Mouse (Mus musculus) urinary bladder, postnatal 14 days (tissue): ENCODE data around the gene Mdga1.
A peak's percentile ranks its signal among the peaks of the same experiment; 100 is the strongest.

Experiments
- DNase-seq: peaks from one replicate; pipeline ENCODE4 v3.0.0; 2021; ENCODE audit warnings: low spot score

The Mdga1 gene

DNA sequence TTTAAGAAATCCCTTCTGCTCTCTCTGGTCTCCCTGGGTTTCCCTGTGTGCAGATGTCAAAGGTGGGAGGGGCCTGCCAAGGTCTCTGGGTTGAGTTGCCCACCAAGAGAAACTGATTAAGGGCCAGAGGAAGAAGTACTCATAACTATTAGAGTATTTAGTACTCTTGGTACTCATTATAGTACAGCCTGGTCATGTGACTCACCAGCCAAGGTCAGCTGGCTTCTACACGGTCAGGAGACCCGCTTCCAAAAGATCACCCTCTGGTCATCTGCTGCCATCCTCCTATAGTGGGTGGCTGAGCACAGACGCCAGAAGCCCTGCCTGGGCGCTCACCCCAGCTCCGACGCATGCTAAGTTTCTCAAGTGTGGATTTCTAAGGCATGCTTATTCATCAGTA is 124.9 kb downstream of the Mdga1 start:
- no peak for DNase-seq

DNA sequence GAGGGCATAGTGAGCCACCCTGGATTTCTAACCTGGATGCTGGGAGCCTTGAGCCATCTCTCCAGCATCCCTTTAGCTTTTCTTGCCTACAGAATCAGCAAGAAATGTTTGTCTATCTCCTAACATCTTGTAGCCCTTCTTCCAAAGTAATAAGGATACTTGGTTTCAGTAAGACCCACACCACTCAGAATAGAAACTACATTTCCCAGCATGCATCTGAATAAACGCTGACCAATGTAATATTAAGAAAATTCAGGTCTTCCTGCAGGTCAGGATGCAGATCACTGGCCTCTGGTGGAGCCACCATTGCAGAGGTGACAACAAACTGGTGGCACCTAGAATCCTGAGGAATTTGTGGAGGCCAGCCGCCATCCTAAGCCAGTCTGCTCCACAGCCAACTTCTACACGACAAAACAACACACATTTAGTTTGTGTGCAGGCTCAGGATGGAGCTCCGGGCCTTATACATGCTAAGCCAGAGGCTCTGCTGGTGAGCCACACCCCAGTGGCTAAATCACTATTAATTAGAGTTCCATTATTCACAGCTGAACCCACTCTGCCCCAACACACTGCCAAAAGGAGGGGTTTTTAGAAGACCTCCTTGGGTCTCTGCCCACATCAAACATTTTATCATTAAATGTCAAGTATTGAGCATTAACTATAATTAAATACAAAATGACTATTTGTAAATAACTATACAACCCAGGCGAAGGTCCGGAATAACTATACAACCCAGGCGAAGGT is 126.3 kb downstream of the Mdga1 start:
- no peak for DNase-seq

DNA sequence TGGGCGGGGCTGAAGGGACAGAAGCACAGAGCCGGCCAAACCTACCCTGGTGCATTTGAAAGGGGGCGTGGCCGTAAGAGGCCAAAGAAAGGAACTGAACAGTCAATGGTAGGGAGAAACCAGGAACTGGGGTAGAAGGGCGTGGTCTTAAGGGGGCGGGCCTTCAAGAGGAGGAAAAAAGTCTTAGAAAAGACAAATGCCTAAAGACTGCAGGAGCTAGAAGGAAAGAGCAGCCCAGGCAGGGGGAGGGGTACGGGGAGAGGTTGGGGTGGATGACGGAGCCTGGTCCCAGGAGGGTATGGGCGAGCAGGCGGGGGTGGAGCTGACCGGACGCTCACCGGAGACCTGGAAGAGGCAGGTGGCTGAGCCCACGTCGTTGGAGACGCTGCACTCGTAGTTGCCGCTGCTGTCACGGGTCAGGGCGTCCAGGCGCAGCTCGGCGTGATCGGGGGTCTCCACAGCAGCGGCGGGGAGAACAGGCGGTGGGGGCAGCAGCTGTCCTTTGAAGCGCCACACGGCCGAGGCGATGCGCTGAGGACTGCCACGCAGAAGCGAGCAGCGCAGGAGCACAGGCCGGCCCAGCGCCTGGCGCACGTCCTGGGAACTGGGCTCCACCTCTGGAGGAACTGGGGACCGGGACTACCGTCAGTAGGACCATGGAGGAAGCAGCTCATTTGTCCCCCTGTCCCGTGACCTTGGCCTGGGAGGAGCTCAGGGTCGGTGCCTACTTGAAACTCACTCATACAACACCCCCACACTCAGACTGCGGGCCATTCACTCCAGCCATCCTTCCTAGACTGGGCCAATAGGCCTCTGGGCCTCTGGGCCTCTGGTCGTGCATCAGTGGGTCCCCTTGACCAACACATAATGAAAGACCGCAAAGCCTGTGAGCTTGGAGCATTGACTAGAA is 127.9 kb downstream of the Mdga1 start:
- peak; percentile 70 for DNase-seq

DNA sequence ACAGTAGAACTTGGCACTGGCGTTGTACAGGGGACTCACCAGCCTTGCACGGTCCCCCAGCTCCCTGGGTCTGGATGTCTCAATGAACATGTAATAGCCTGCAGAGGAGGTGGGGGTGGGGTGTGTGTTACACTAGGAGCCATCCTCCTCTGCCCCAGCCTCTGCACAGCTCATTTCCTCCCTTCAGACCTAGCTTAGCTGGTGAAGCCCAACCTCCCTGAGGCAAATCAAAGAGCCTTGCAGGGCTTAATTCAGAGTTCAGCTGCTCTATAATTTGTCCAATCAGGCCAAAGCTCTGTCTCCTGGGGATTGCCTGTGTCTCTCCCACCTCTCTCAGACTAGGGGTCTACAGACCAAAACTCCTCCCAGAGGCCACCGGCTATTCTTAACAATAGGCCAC is 131.9 kb downstream of the Mdga1 start:
- DNase-seq: no peak

DNA sequence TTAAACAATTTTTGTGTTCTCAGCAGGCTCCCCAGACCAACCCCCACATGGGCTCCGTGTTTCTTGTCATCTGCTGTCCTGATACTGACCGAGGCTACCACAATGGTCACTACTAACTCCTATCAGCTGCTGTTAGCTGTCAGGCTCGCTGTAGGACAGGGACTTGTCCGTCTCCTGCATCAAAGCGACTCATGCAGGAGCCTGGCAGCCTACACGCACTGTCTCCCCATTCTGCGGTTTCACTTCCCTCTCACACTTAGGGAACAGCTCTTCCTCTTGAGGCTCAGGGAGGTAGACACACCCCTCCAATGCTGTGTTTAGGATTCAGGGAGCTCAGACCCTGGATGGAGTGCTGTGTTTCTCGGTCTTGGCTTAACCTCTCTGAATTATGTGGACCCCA is 132.4 kb downstream of the Mdga1 start:
- DNase-seq: no peak

DNA sequence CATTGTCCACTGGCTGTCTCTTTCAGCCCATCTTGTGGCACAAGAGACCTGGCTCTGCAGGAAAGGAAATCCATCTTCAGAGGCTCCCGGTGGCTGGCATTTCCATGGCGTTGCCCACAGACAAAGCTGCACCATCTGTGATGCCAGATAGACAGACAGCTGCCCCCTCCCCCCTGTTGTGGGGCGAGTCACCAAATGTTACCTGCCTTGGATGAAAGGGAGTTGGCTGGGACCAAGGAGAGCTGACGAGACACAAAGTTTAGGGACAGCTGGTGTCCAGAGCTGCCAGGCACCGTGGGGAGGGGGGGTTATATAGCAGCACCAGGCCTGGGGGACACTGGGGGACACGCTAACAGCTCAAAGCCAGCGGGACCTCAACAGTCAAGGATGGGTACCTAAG is 135.1 kb downstream of the Mdga1 start:
- DNase-seq: no peak

DNA sequence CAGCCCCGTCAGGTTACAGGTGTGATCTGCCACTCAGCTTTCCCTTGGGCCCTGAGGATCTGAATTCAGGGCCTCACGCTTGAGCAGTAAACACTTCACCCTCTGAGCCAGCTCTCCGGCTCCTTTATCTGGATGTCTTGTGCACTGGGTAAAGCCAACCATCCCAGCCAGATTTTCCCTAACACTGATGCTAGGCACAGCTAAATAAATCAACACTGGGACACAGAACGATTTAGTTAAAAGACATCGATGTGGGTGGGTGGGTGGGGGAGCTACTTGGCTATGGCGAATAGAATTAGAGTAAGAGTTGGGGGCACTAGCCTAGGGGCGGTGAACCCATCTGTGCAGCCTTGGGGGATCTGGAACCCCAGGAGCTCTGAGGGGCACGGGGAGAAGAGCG is 135.6 kb downstream of the Mdga1 start:
- no peak for DNase-seq

DNA sequence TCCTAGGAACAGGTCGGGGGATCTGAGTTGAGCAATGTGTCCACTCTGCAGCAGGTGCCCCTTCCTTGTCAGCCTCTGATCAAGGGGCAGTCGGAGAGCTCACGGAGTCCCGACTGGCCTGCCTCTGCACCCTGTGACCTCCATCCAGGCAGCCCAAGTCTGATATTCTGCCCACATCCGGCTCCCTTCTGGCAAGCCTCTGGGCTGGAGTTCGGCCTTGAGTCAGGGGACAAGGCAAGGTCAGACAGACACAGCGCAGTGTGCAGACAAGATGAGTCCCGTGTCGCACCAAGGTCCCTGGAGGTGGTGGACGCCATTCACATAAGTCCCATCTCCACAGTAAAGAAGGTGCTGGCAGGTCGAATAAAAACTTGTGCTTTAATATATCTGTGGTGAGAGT is 138.2 kb downstream of the Mdga1 start:
- DNase-seq: no peak

DNA sequence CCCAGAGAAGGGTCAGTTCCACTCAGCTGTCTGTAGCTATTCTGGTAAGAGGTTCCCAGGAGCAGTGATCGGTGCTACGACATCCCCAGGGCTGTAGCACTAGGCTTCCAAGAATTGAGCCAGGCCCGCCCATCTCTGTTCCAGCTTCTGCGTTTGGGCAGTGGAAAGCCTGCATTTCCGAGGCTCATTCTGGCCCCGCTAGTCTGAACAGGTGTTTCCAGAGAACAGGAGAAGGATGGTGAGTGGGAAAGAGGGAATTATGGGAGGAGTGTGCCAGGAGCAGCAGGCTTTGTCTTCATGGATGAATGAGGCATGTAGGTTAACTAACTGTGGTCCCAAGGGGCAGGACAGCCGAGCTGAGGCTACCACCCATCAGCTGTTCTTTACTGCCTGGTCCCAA is 140.8 kb downstream of the Mdga1 start:
- DNase-seq: no peak

DNA sequence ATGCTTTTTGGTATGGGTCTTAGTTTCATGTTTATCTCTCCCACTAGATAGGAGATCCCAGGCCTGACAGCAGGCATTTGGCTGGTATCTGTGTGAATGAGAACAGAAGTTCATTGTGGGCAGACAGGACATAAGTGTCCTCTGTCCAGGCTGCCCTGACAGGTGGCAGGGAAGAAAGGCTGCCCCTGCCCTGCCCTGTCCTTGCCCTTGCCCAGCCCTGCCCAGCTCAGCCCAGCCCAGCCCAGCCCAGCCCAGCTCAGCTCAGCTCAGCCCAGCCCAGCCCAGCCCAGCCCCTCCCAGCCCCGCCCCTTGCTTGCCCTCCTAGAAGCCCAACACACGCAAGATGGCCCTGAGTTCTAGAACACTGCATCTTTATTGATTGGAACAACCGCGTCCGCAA is 142.3 kb downstream of the Mdga1 start:
- DNase-seq: no peak

DNA sequence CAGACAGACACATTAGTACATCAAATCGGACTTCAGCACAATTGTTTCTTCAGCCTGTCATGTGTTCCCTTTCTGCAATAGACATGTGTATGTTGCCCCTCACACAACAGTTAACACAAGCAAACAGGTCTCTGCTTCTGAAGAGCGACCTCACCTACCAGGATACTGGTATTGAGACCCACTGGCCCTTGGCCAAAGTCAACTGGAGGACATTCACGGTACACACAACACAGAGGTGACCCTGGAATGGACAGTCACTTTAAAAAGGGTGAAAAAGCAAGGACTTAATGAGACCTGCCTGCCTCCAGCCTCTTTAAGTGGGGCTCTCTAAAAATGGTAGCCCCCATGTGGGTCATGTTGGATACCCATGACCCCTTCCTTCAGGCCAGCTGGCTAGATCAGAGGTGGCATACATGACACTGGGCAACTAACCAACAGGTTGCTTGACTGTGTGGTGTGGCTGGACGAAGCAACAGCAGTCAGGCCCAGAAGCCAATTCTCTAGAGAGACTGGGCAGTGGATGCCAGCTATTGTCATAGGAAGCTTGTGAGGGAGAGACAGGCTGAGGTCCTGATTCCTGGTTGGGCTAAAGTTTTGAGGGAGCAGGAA is 145.3 kb downstream of the Mdga1 start:
- no peak for DNase-seq

DNA sequence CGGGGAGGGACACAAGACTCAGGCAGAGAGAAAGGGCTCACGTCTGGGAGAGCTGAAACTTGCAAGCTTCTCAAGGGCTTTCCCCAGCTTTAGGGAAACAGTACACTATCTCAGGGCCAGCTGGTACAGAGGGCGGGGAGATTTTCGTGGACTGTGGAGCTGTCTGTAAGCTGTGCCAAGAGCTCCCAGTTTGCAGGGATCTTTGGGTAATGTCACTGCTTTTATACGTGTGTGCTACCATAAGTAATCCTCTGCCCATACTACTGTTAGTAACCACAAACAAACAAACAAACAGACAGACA is 145.7 kb downstream of the Mdga1 start:
- DNase-seq: no peak

DNA sequence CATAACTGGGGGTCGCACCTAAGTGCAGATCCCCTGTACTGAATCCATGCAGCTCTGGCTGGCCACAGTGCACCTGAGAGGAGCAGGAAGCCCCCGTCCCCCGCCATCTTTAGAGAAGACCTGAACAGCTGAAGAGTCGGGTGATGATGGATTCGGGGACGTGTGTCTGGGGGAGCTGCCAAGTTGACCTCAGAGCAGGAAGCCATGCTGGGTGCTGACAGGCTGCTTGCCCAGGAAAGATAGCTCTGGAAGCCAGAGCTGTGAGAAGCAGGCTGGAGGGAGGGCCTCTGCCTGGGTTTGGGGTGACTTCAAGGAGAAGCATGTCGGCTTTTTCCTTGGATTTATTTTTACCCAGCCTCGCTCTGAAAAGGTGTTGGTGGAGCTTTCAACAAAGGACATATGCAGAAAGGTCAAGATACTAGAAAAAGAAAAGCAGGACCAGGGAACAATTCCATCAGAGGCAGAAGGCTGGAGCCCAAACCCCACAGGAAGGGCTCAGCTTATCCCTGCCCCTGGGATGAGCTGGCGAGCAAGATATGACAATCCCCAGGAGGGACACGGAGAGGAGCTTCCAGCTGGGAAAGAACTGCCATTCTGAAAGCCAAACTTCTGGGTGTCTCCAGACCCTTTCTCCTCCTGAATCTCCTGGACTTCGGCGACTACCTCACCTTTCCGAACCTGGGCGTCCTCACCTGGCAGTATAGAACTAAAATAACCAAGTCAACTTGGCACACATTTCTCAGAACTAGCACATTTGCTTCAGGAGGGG is 146.3 kb downstream of the Mdga1 start:
- no peak for DNase-seq

DNA sequence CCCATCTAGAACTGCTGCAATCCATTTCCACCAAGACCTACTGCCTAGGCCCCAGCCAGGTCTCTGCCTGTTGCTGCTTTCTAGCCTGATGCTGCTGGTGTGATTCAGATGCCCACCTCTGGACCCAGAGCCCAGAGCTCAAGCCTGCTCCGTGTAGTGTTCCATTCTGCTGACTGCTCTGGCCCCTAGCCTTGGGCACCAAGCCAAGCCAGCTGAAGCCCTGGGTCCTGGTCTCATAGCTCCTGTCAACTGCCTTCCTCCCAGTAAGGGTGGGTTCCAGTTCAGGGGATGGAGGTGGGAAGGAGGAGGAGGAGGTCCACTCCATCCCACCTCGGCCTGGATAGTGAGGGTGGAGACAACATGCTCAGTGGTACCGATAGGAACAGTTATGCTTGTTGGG is 150.3 kb downstream of the Mdga1 start:
- no peak for DNase-seq

DNA sequence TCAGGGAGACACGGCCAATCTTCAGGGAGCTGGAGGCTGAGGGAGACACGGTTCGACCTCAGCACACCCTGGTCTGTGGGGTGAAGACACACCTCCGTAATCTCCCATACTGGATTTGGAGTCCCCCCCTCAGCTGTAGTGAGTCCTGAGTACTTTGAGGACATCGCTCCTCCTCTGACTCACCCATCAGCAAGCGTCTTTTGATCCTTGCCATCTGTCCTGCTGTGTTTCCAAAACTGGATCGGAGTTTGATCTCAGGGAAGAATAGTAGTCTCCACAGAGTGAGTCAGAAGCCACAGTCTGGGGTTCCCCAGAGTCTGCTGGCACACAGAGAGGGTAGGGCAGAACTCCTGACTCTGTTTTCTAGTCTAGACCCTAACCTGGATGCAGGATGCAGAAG is 150.9 kb downstream of the Mdga1 start:
- no peak for DNase-seq

DNA sequence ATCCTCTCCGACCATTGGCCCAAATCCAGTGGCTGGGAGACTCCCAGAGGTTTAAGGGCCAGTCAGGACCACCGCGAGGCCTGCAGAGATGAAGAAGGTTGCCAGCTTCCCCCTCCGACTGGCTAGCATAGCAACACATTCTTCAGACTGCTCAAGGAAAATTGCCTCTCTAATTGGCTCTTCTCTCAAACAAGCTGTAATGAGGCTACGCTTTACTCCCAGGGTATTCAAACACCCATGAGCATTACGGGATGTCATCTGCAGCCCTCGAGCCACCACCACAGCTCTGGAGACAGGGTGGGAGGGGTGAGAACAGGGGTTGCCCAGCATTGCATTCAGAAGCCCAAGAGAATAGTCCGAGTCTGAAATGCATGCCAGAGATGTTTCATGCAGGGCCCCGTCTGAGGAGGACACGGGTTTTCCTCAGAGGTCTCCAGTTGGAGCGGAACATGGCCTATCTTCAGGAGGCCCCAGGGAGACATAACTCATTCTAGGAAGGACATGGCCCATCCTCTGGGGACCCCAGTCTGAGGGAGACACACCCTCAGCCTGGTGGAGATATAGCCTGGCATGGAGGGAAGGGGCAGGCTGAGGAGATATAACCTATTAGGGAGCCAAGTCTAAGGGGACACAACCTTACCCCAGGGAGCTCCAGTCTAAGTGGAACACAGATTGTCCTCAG is 151.5 kb downstream of the Mdga1 start:
- no peak for DNase-seq

DNA sequence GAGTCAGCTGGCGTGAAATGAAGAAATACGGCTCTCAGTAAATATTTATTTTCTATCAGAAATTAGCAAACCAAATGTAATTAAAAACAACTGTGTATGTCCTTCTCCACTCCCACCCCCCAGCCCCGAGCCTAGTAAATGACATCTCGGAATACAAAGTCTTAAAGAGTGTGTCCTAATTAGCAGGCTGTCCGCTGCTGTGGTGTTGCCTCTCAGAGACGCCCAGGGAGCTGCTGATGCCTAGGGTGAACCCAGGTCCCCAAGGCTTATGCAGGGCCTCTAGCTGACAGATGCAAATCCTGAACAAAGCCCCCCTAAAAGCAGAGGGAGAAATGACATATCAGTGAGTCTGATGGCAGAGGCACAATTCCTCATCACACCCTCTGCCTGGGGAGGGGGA is 155.1 kb downstream of the Mdga1 start:
- no peak for DNase-seq

DNA sequence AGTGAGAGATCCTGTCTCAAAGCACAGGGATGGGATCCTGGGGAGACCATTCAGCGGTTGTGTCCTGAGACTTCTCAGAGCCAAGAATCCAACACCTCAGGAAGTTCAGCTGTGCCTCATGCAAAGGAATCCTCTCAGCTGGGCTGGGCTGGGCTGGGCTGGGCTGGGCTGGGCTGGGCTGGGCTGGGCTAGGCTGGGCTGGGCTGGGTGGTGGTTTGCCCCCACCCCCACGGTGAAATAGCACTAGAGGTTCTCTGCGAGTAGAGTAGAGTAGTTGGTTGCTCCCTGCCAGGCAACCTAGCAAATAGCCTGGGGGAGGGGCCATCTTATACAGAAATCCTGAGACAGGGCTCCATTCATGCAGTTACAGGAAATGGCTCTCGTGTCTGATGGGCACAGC is 156.6 kb downstream of the Mdga1 start:
- DNase-seq: no peak

DNA sequence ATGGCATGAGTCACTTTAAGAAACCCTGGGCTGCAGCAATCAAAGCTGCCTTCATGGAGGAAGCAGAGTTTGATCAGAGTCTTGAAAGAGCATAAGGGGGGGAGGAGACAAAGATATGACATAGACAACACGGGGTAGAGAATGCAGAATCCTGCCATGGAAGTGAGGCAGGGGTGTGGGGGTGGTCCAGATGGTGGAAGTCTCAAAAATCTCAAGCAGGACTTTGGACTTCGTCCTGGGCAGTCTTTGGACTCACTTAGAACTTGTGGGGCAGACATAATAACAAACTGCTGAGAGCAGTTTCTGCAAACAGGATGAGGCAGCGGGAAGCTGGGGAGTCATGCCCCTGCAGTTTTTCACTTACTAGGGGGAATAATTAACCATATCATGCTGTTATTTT is 166.3 kb downstream of the Mdga1 start:
- DNase-seq: no peak

DNA sequence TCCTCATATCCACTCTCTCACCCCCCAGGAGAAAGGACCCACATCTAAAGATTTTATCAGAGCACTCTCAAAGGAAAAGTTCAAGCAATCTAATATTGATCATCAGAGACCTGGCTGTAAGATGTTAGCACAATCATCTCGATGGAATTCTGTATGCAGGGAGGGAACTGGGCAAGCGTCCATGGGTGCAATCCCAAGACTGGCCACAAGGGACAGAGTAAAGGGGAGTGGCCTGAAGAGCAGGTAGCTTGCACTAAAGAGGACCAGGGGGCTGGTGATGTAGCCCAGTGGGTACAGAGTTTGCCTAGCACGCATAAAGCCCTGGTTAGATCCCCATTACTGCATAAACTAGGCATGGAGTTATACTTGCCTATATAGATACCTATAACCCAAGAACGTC is 168.5 kb downstream of the Mdga1 start:
- DNase-seq: peak; percentile 86

DNA sequence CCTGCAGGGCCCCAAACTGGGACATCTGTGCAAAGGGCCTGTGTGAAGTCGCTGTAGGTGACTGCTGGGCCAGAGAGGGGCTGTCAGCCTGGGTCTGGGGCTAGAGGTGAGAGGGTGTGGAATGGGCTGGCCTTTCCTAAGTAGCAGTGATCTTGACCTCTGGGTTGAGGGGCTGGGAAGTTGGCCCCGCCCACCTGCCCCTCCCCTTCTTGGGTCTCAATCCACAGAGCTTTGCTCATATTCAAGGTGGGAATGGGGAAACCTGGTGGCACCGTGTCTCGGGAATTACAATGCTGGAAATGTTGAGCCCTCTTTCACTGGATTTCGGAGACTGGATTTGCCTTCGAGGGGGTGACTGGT is 169.8 kb downstream of the Mdga1 start:
- no peak for DNase-seq
